Mouse (Mus musculus) Patski (cell line): ENCODE data around the gene Slc25a33. TPM values are rescaled to one million over a fixed set of nuclear protein-coding genes. Genes with fewer than 3 reads are reported as not detected.

Experiments used
- ATAC-seq: fragments of 100-300 bp; one replicate; pipeline ENCODE4 v1.8.0; 2021
- CTCF ChIA-PET: fragments of 350-600 bp; sonication (Branson Sonifier 250); formaldehyde crosslinking; loops from one replicate; lab custom pipeline; 2022; ENCODE audit warnings: inconsistent platforms; lab: Charles Lee
- POLR2A ChIA-PET: fragments of 350-600 bp; sonication (Branson Sonifier 250); formaldehyde crosslinking; loops from one replicate; lab custom pipeline; 2022; ENCODE audit warnings: antibody characterized with exemption, inconsistent platforms; lab: Charles Lee
- DNase-seq: peaks from one replicate; pipeline ENCODE4 v3.0.0-alpha.2; 2011; ENCODE audit warnings: low read depth, low spot score
- H3K27me3 ChIP-seq: fragments of 371-371 bp; one replicate; pipeline ENCODE4 v1.5.1; 2021
- CTCF ChIP-seq: fragments of 100-300 bp; IDR thresholded peaks from one replicate; pipeline ENCODE4 v1.5.1; 2021
- in situ Hi-C: fragments of 300-500 bp; cut with MboI; formaldehyde crosslinking; loops from 3 replicates; pipeline ENCODE4 v1.11.1; 2018; ENCODE audit warnings: low pct_unique_long_range_greater_than_20kb, mixed read lengths
- polyA plus RNA-seq: library from polyadenylated mRNA; unstranded; gene quantifications from one replicate; pipeline ENCODE4 v1.2.3, GENCODE M21; 2021

The Slc25a33 gene
- polyA plus RNA-seq, 1 experiment from 2014 or later, result 23.3 TPM

DNA sequence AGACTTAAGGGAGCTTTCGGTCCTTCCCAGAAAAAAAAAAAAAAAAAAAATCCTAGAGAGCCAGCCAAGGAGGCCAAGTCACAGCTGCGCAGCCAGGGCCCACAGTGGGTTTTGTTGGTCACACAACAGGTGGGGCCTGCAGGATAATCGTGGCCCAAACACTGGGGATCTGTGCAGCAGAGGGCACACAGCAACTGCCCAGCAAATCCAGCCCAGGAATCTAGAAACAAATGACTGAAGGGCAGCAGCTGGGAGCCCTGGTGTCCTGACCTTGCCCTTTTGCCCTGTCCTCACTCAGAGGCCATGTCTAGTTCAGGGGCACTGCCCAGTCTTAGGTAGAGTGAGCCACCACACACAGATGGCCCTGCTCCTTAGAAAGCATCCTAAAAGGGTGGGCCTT lies 41.8 kb downstream of the Slc25a33 start:
- DNase-seq, result no peak
- no peak for TF ChIP-seq CTCF
- H3K27me3 ChIP-seq, result no peaks in the 10 kb centered on the region
- POLR2A ChIA-PET, result no interaction called here
- ATAC-seq, result no peak
- CTCF ChIA-PET, result no interaction called here
- in situ Hi-C loops, result no loop called here

DNA sequence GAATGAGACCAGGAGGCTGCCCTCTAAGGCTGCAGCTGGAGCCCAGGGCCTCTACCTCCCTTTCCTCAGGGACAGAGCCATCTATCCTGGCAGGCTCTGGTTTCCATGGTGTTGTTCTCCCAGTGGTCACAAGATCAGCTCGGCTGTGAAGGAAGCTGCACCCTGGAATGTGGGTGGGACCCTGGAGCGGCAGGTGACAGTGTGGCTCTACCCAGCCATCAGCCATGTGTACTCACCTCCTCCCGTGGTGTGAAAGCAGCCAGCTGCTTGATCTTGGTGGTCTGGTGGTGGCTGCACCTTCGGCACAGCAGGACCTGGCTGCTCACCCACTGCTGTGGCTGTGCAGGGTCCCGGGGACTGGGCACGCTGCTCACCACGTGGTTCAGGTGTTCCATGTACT lies 43.2 kb downstream of the Slc25a33 start:
- ChIA-PET CTCF (interaction anchor here (1.7 kb wide), 1 partner anchor 20 kb away, joined by 4 read pairs; no protein-coding TSS in a partner anchor), POLR2A (no interaction called here)
- H3K27me3 ChIP-seq, result no peaks in the 10 kb centered on the region
- DNase-seq (no peak), ATAC-seq (no peak)
- no peak for TF ChIP-seq CTCF
- in situ Hi-C loops, result no loop called here

DNA sequence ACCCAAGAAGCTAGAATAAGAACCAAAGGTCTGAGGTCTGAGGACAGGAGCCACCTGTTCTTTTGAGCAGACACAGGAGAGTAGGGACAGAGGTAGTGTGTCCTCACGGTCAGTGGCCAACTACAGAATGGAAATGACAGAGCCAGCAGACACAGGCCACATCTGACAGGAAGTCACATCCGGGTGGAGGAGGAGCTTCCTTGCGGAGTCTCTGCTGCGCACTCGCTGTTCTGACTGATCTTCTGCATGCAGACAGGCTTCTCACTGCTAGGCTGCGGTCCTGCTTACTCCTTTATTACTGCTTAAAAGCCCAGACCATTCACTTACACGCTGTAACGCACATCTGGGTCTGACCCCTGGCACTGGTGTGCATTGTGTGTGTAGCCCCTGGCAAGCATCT lies 45.3 kb downstream of the Slc25a33 start:
- ChIA-PET CTCF (interaction anchor here (1.0 kb wide), 1 partner anchor 9 kb away, joined by 3 read pairs; the partner anchor contains the start of gene Tmem201), POLR2A (interaction anchor here (1.0 kb wide), 1 partner anchor 9 kb away, joined by 4 read pairs; the partner anchor contains the start of gene Tmem201)
- DNase-seq, result no peak
- H3K27me3 ChIP-seq, result no peaks in the 10 kb centered on the region
- in situ Hi-C loops, result no loop called here
- ATAC-seq, result no peak
- TF ChIP-seq CTCF, result no peak

DNA sequence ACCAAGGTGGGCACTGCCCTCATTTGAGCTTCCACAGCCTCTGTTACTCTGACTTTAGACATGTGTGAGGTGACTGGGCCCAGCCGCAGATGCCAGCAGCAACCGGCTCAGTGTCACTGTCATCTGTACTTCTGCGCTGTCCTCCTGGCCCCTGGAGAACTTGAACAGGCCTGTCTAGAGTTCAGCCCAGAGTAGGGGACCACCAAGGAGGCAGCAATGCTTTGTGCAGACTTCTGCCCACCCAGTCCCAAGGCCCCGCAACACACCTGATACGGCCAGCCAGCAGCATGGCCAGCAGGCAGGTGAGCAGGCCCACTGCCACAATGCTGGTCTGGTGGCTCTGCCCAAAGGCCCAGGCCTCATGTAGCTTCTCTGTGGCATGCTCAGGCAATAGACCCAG lies 46.4 kb downstream of the Slc25a33 start:
- ATAC-seq, result no peak
- in situ Hi-C loops, result no loop called here
- POLR2A ChIA-PET, result no interaction called here
- no peaks in the 10 kb centered on the region for H3K27me3 ChIP-seq
- no peak for DNase-seq
- CTCF ChIA-PET, result interaction anchor here (2.6 kb wide), 1 partner anchor 10 kb away, joined by 20 read pairs; the partner anchor contains the start of gene Tmem201
- no peak for TF ChIP-seq CTCF

DNA sequence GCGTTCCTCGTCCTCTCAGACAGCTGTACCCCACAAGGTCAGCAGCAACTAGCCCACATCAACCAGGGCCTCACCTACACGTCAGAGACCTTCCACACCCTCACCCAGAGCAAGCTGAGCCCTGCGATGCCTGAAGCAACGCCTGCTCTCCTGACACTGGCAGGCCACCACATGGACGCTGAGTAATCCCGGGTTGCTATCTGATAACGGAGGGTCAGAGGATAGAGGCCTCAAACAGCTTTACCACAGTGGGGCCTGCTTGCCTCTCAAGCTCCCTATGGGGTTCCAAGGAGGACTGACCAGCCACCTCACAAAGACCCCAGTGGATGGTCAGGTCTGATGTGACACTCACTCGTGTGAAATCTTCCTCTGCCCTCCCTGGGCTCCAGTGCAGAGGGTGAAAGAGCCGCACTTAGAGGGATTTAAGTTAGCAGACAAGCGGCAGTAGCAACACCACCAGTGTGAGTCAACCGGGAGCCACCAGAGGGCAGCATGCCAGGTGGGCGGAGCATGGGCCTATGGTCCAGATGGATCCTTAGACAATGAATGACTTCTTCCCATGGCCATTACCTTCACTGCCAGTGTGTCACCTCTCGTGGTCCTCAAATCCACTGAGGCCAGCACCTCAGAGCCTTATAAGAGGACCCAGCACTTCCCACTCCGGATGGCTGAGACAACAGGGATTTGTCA lies 48.3 kb downstream of the Slc25a33 start:
- peak; percentile 31 for ATAC-seq
- ChIA-PET CTCF (interaction anchor here (0.8 to 2.6 kb wide), 3 partner anchors 10 to 12 kb away, joined by 3 to 20 read pairs (median 6); partner anchors contain the start of gene Tmem201), POLR2A (interaction anchor here (1.1 kb wide), 1 partner anchor 8 kb away, joined by 3 read pairs; no protein-coding TSS in a partner anchor)

DNA sequence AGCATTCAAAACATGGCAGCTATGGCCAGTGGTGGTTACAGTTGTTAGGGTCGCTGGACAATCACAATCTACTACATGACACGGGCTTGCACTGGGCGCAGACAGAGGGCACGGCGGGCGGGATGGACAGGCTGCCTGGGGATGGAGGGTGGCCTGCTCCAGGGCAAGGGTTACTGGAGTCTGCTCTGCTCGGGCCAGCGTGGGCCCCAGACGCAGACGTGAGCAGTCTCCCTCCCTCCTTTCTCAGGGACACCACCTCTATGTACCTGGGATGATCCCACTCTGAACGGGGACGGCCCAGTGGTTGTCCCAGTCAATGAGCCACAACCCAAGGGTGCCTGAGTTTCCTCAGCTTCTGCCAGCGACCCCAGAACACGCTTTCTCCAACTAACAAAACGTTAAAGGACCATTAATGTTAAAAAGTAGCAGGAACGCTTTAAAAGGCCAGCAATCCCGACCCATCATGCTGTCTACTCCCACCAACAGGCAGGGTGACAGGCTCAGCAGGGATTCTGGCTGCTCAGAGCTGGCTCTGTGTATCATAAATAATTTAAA lies 49.1 kb downstream of the Slc25a33 start:
- DNase-seq (no peak), ATAC-seq (no peak)
- TF ChIP-seq CTCF, result no peak
- no peaks in the 10 kb centered on the region for H3K27me3 ChIP-seq
- POLR2A ChIA-PET, result interaction anchor here (1.1 kb wide), 1 partner anchor 9 kb away, joined by 3 read pairs; no protein-coding TSS in a partner anchor
- CTCF ChIA-PET, result interaction anchor here (0.8 to 2.6 kb wide), 4 partner anchors 10 to 12 kb away, joined by 3 to 20 read pairs (median 4); partner anchors contain the start of gene Tmem201
- in situ Hi-C loops, result no loop called here

More for the DNA sequence above, 48.3 kb downstream of the Slc25a33 start:
- DNase-seq, result no peak
- in situ Hi-C loops, result no loop called here
- H3K27me3 ChIP-seq, result no peaks in the 10 kb centered on the region
- no peak for TF ChIP-seq CTCF

DNA sequence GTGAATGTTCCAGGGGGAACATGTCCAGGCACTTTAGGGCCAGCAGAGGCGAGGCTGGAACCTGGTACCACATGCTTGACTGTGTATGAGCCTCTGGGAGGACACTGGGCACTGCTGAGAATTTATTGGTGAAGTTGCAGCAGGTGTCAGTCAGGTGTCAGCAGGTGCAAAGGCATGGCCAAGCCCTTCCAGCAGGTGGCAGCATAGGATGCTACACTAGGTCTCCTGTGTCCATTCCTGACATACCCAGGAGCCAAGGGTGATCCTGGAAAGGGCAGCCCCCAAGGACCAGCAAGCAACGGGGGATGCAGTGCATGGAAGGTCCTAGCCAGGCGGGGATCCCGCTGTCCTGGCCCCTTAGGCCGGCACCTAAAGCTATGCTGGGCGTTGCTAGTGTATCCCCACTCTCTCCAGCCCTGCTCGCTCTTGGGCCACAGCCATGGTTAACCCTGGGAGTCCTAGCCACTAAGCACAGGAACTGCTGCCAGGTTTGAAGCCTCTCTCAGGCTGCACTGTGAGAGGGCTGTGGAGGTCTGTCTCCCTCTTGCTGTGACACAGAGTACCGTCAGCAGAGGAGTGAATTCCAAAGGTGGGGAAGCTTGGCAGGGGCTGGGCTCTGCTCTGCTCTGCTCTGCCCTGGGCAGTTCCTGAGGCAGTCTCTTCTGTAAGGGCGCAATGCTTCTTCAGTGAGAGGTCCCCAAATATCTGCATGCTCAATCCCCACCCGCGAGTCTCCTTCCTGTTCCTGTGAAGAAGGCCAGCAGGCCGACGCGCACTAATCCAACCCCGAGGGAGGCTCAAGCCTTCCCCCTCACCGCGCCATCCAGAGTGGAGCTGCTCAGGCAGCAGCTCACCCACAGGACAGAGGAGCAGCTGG lies 50.0 kb downstream of the Slc25a33 start:
- ChIA-PET CTCF (interaction anchor here (1.2 to 1.6 kb wide), 2 partner anchors 9 to 13 kb away, joined by 3 to 6 read pairs; no protein-coding TSS in a partner anchor), POLR2A (no interaction called here)
- ATAC-seq, result peak; percentile 46
- no peak for DNase-seq
- TF ChIP-seq CTCF, result no peak
- in situ Hi-C loops, result no loop called here
- H3K27me3 ChIP-seq, result no peaks in the 10 kb centered on the region

DNA sequence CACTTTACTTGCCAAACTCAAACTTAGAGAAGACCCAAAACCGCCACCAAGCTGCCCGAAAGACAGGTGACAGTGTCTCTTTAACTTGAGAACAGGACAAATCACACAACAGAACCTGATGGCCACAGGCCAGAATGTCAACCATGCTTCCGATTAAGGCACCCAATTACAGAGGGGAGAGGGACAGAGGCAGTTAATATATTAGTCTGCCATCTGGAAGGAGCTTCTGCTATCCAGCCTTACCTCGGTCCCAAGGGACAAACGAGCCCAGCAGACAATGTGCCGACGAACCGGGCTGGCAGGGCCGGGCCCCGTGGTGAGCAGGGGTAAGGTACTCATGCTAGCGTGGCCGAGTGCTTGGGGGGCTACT lies 51.1 kb downstream of the Slc25a33 start:
- ChIA-PET CTCF (interaction anchor here (1.2 kb wide), 1 partner anchor 12 kb away, joined by 3 read pairs; no protein-coding TSS in a partner anchor), POLR2A (no interaction called here)
- TF ChIP-seq CTCF, result no peak
- H3K27me3 ChIP-seq, result no peaks in the 10 kb centered on the region
- ATAC-seq (no peak), DNase-seq (no peak)
- in situ Hi-C loops, result no loop called here

DNA sequence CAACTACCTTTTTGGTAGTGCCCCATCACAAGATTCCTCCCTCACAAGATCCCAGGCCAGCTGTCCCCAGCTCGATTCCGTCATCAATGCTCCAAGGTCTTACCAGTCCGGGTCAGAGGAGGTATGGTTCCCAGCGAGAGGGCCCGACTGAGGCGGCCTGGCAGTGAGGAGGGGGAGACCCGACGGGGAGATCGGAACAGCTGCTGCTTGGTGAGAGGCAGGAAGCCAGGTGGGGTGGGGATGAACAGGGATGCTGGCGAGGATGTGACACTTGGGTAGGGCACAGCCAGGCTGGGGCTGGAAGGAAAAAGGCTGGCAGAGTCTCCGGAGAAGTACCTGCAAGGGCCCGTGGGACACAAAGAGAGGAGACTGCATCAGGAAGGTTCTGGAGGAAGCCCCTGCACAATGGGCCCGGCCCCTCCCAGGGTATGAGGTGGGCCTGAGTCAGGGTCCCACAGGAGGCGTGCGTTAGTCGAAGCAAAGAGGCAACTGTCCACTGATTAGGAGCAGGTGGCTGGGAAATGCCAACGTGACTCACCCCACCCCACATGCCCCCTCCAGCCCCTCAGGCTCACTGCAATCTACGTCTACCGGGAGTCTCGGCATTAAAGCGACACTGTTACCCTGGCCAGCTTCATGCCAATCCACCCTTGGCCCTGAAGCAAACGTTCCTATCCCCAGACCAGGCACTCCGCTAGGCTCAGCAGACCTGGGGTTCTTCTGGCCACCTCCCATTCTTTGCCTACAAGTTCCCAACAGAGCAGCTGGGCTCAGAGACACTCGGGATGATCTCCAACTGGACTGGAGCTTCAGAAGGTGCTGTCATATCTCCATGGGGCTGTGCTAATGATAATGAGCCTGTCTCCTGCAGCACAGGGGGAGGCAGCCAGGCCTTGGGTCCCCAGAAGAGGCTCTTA lies 51.7 kb downstream of the Slc25a33 start:
- POLR2A ChIA-PET, result no interaction called here
- CTCF ChIA-PET, result interaction anchor here (1.2 kb wide), 1 partner anchor 11 kb away, joined by 3 read pairs; no protein-coding TSS in a partner anchor
- in situ Hi-C loops, result no loop called here
- no peak for TF ChIP-seq CTCF
- H3K27me3 ChIP-seq, result no peaks in the 10 kb centered on the region
- DNase-seq, result no peak
- ATAC-seq, result no peak
